Mouse (Mus musculus) kidney, postnatal 14 days (tissue): ENCODE data around the gene Smchd1.
A peak's percentile ranks its signal among the peaks of the same experiment; 100 is the strongest.
"Not testable (repeated sequence)": the region's sequence is repeated elsewhere in the genome, so short reads cannot be mapped to it uniquely, and the experiment has no call there.

ENCODE experiments used
- DNase-seq: peaks from one replicate; pipeline ENCODE4 v3.0.0; 2022; ENCODE audit warnings: mixed read lengths

Smchd1 gene

GRCm38 (mm10) chr17:71444126-71444525, 31.0 kb downstream of the Smchd1 start:
- DNase-seq, result no peak

GRCm38 (mm10) chr17:71443273-71443672, 31.9 kb downstream of the Smchd1 start:
- peak; percentile 12 for DNase-seq

- not testable (repeated sequence) for DNase-seq
Observed at GRCm38 (mm10) chr17:71422502-71422901, 52.6 kb downstream of the Smchd1 start.

GRCm38 (mm10) chr17:71419448-71419847, 55.7 kb downstream of the Smchd1 start:
- DNase-seq, result not testable (repeated sequence)

GRCm38 (mm10) chr17:71417008-71417407, 58.1 kb downstream of the Smchd1 start:
- DNase-seq, result no peak

- DNase-seq, result no peak
Observed at GRCm38 (mm10) chr17:71387401-71387800, 87.7 kb downstream of the Smchd1 start.

GRCm38 (mm10) chr17:71380346-71380745, 94.8 kb downstream of the Smchd1 start:
- no peak for DNase-seq

- DNase-seq, result no peak
Observed at GRCm38 (mm10) chr17:71377901-71378300, 97.2 kb downstream of the Smchd1 start.

GRCm38 (mm10) chr17:71355526-71355925, 119.6 kb downstream of the Smchd1 start:
- no peak for DNase-seq

- no peak for DNase-seq
Observed at GRCm38 (mm10) chr17:71354205-71354604, 120.9 kb downstream of the Smchd1 start.

- no peak for DNase-seq
Observed at GRCm38 (mm10) chr17:71348188-71348587, 127.0 kb downstream of the Smchd1 start.

- no peak for DNase-seq
Observed at GRCm38 (mm10) chr17:71342006-71342405, 133.1 kb downstream of the Smchd1 start.

- no peak for DNase-seq
Observed at GRCm38 (mm10) chr17:71338627-71339026, 136.5 kb downstream of the Smchd1 start.

- no peak for DNase-seq
Observed at GRCm38 (mm10) chr17:71337546-71337945, 137.6 kb downstream of the Smchd1 start.

- no peak for DNase-seq
Observed at GRCm38 (mm10) chr17:71336421-71336820, 138.7 kb downstream of the Smchd1 start.

- DNase-seq, result no peak
Observed at GRCm38 (mm10) chr17:71332298-71332697, 142.8 kb downstream of the Smchd1 start.

- not testable (repeated sequence) for DNase-seq
Observed at GRCm38 (mm10) chr17:71320731-71321130, 154.4 kb downstream of the Smchd1 start.

- DNase-seq, result no peak
Observed at GRCm38 (mm10) chr17:71319361-71319760, 155.8 kb downstream of the Smchd1 start.

GRCm38 (mm10) chr17:71317571-71317970, 157.6 kb downstream of the Smchd1 start:
- DNase-seq, result no peak

GRCm38 (mm10) chr17:71314315-71314714, 160.8 kb downstream of the Smchd1 start:
- DNase-seq, result no peak

- DNase-seq, result no peak
Observed at GRCm38 (mm10) chr17:71311340-71312171, 163.6 kb downstream of the Smchd1 start, which contains the start of gene Emilin2. Gene Emilin2 (minus strand): TSS chr17:71311978.

- DNase-seq, result peak; percentile 16
Observed at GRCm38 (mm10) chr17:71310486-71311339, 164.4 kb downstream of the Smchd1 start.

GRCm38 (mm10) chr17:71309711-71310485, 165.2 kb downstream of the Smchd1 start:
- DNase-seq, result no peak
